Mouse (Mus musculus) Patski (cell line): Measurements from ENCODE around the gene Vmn1r50. TPM values are rescaled to one million over a fixed set of nuclear protein-coding genes. Genes with fewer than 3 reads are reported as not detected.
"Not testable (repeated sequence)": the region's sequence is repeated elsewhere in the genome, so short reads cannot be mapped to it uniquely, and the experiment has no call there.

Experiments used
- ATAC-seq: fragments of 100-300 bp; one replicate; pipeline ENCODE4 v1.8.0; 2021
- CTCF ChIA-PET: fragments of 350-600 bp; sonication (Branson Sonifier 250); formaldehyde crosslinking; loops from one replicate; lab custom pipeline; 2022; ENCODE audit warnings: inconsistent platforms; lab: Charles Lee
- POLR2A ChIA-PET: fragments of 350-600 bp; sonication (Branson Sonifier 250); formaldehyde crosslinking; loops from one replicate; lab custom pipeline; 2022; ENCODE audit warnings: antibody characterized with exemption, inconsistent platforms; lab: Charles Lee
- DNase-seq: peaks from one replicate; pipeline ENCODE4 v3.0.0-alpha.2; 2011; ENCODE audit warnings: low read depth, low spot score
- H3K27me3 ChIP-seq: fragments of 371-371 bp; one replicate; pipeline ENCODE4 v1.5.1; 2021
- CTCF ChIP-seq: fragments of 100-300 bp; IDR thresholded peaks from one replicate; pipeline ENCODE4 v1.5.1; 2021
- in situ Hi-C: fragments of 300-500 bp; cut with MboI; formaldehyde crosslinking; loops from 3 replicates; pipeline ENCODE4 v1.11.1; 2018; ENCODE audit warnings: low pct_unique_long_range_greater_than_20kb, mixed read lengths
- polyA plus RNA-seq: library from polyadenylated mRNA; unstranded; gene quantifications from one replicate; pipeline ENCODE4 v1.2.3, GENCODE M21; 2021

Gene Vmn1r50
- not detected for polyA plus RNA-seq

- no peak for TF ChIP-seq CTCF
- ChIA-PET POLR2A (interaction anchor here (0.6 kb wide), 1 partner anchor 22 kb away, joined by 3 read pairs; no protein-coding TSS in a partner anchor), CTCF (no interaction called here)
- no peak for ATAC-seq
- in situ Hi-C loops = no loop called here
- no peaks in the 10 kb centered on the region for H3K27me3 ChIP-seq
- DNase-seq = no peak
These were observed at the start of gene Vmn1r50 for GRCm38 (mm10) chr6:90101130-90101529. TSS of gene Vmn1r50 (plus strand) at chr6:90101430.

GRCm38 (mm10) chr6:90078406-90078805, 22.8 kb upstream of the Vmn1r50 start, which contains the start of gene Vmn1r49:
TSS of gene Vmn1r49 (minus strand) at chr6:90078506.
- ChIA-PET CTCF (no interaction called here), POLR2A (interaction anchor here (0.7 kb wide), 1 partner anchor 12 kb away, joined by 3 read pairs; no protein-coding TSS in a partner anchor)
- ATAC-seq (no peak), DNase-seq (no peak)
- in situ Hi-C loops = no loop called here
- no peaks in the 10 kb centered on the region for H3K27me3 ChIP-seq
- no peak for TF ChIP-seq CTCF

- ATAC-seq (no peak), DNase-seq (no peak)
- no peak for TF ChIP-seq CTCF
- no peaks in the 10 kb centered on the region for H3K27me3 ChIP-seq
- CTCF ChIA-PET = no interaction called here
- POLR2A ChIA-PET = no interaction called here
- in situ Hi-C loops = no loop called here
These were observed 664 bp upstream of the Vmn1r50 start for GRCm38 (mm10) chr6:90100566-90100965.

GRCm38 (mm10) chr6:90122296-90122695, 21.1 kb downstream of the Vmn1r50 start, which contains the start of gene Vmn1r51:
TSS of gene Vmn1r51 (plus strand) at chr6:90122596.
- H3K27me3 ChIP-seq, in situ Hi-C loops, DNase-seq, CTCF ChIA-PET, POLR2A ChIA-PET, ATAC-seq: not testable (repeated sequence)

Other genes starting within 250 kb of the Vmn1r50 start
- 0.10 TPM for gene Vmn1r42, start 225.0 kb upstream of the Vmn1r50 start, polyA plus RNA-seq
- 0.13 TPM for gene Vmn1r43, start 225.0 kb upstream of the Vmn1r50 start, polyA plus RNA-seq
- not detected for gene Vmn1r44, start 217.8 kb upstream of the Vmn1r50 start, polyA plus RNA-seq
- not detected for gene Vmn1r45, start 160.8 kb upstream of the Vmn1r50 start, polyA plus RNA-seq
- 0.01 TPM for gene Vmn1r46, start 132.1 kb upstream of the Vmn1r50 start, polyA plus RNA-seq
- not detected for gene Vmn1r47, start 85.3 kb upstream of the Vmn1r50 start, polyA plus RNA-seq
- not detected for gene Vmn1r48, start 64.6 kb upstream of the Vmn1r50 start, polyA plus RNA-seq
- gene Vmn1r49, start 22.9 kb upstream of the Vmn1r50 start, polyA plus RNA-seq = not detected
- not detected for gene Vmn1r51, start 21.2 kb downstream of the Vmn1r50 start, polyA plus RNA-seq
- not detected for gene Vmn1r52, start 73.4 kb downstream of the Vmn1r50 start, polyA plus RNA-seq
- gene V1ra8, start 101.4 kb downstream of the Vmn1r50 start, polyA plus RNA-seq = not detected
- not detected for gene Vmn1r53, start 123.0 kb downstream of the Vmn1r50 start, polyA plus RNA-seq
- not detected for gene Vmn1r54, start 144.9 kb downstream of the Vmn1r50 start, polyA plus RNA-seq
- gene BC048671, start 199.8 kb downstream of the Vmn1r50 start, polyA plus RNA-seq = not detected
- 0.14 TPM for gene Chst13, start 223.8 kb downstream of the Vmn1r50 start, polyA plus RNA-seq
- gene Uroc1, start 231.9 kb downstream of the Vmn1r50 start, polyA plus RNA-seq = 0.39 TPM